Mouse (Mus musculus) hindbrain, postnatal 0 days (tissue): ENCODE data around the gene Thap3. TPM values are rescaled to one million over a fixed set of nuclear protein-coding genes. Genes with fewer than 3 reads are reported as not detected.

Experiments used
- ATAC-seq: fragments of 200-750 bp; cut with Nextera tagmentation; 2 replicates; pipeline ENCODE4 v1.8.0; 2017; ENCODE audit warnings: mild to moderate bottlenecking, moderate TSS enrichment, moderate library complexity
- DNase-seq: peaks from one replicate; pipeline ENCODE4 v3.0.0-alpha.2; 2015; ENCODE audit warnings: low spot score
- H3K27ac ChIP-seq: fragments of 300-500 bp; sonication (generic); 2 replicates; pipeline ENCODE4 v1.5.1; 2014; ENCODE audit warnings: mild to moderate bottlenecking
- H3K27me3 ChIP-seq: fragments of 300-500 bp; sonication (generic); 2 replicates; pipeline ENCODE4 v1.6.1; 2014; ENCODE audit warnings: low read length, mixed read lengths; ENCODE audit not compliant: insufficient read depth
- H3K36me3 ChIP-seq: fragments of 300-500 bp; sonication (generic); 2 replicates; pipeline ENCODE4 v1.6.1; 2014; ENCODE audit warnings: low read length, mixed read lengths; ENCODE audit not compliant: insufficient read depth
- H3K4me1 ChIP-seq: fragments of 300-500 bp; sonication (generic); 2 replicates; pipeline ENCODE4 v1.6.1; 2014; ENCODE audit warnings: antibody characterized with exemption, low read length, mixed read lengths; ENCODE audit not compliant: insufficient read depth
- H3K4me2 ChIP-seq: fragments of 300-500 bp; sonication (generic); 2 replicates; pipeline ENCODE4 v1.6.1; 2014; ENCODE audit warnings: low read depth, mild to moderate bottlenecking, low read length, moderate library complexity, mixed read lengths
- H3K4me3 ChIP-seq: fragments of 300-500 bp; sonication (generic); 2 replicates; pipeline ENCODE4 v1.5.1; 2014; ENCODE audit warnings: low read length
- H3K9ac ChIP-seq: fragments of 300-500 bp; sonication (generic); replicated peaks from 2 replicates; pipeline ENCODE4 v1.6.1; 2014; ENCODE audit warnings: mild to moderate bottlenecking, low read length, moderate library complexity, mixed read lengths
- H3K9me3 ChIP-seq: fragments of 300-500 bp; sonication (generic); 2 replicates; pipeline ENCODE4 v1.6.1; 2016; ENCODE audit warnings: low read length, mixed read lengths
- CTCF ChIP-seq: IDR thresholded peaks from 2 replicates; pipeline ENCODE4 v1.5.1; 2016; ENCODE audit warnings: antibody characterized with exemption, control low read depth, low read depth
- WGBS: fragments of 180-500 bp; shearing (Covaris S2); extraction: QIAGEN DNeasy Blood & Tissue Kit; methylation state at CpG from one replicate; pipeline ENCODE4 v1.1.7; 2014; 5-methylcytosine and 5-hydroxymethylcytosine counted together
- polyA plus RNA-seq: library from polyadenylated mRNA; unstranded; fragments of >200 nt; fragmentation: Nextera tagmentation; extraction: Ambion mirVana; gene quantifications from 2 replicates; pipeline ENCODE4 v1.2.1, GENCODE M21; 2015
- total RNA-seq: library from RNA; depleted of rRNA; stranded (reverse); fragments of >200 nt; gene quantifications from 2 replicates; pipeline ENCODE4 v1.2.3, GENCODE M21; 2014

Thap3 gene
- total and polyA plus RNA-seq, 2 experiments from 2014 or later: 14.9 to 42.1 TPM

GRCm38 (mm10) chr4:151957584-151958315, 31.0 kb downstream of the Thap3 start:
- Histone ChIP-seq H3K9me3 (no peaks in the 10 kb centered on the region), H3K4me2 (no peak overlapping the region), H3K36me3 (peaks cover 33% of the 10 kb centered on the region), H3K27ac (no peak overlapping the region), H3K27me3 (no peaks in the 10 kb centered on the region), H3K9ac (no peak overlapping the region), H3K4me1 (no peaks in the 10 kb centered on the region), H3K4me3 (no peak overlapping the region)
- no peak for TF ChIP-seq CTCF
- DNase-seq (no peak), ATAC-seq (no peak)
- 89% methylated on average over 9 of the region's 9 CpGs for WGBS

- Histone ChIP-seq H3K4me1 (no peaks in the 10 kb centered on the region), H3K9ac (no peak overlapping the region), H3K27me3 (no peaks in the 10 kb centered on the region), H3K4me2 (no peak overlapping the region), H3K4me3 (no peak overlapping the region), H3K9me3 (no peaks in the 10 kb centered on the region), H3K27ac (no peak overlapping the region), H3K36me3 (peaks cover 37% of the 10 kb centered on the region)
- WGBS: 79% methylated on average over 1 of the region's 1 CpGs
- DNase-seq (no peak), ATAC-seq (no peak)
- TF ChIP-seq CTCF: no peak
Observed at GRCm38 (mm10) chr4:151955791-151956190, 33.0 kb downstream of the Thap3 start.

DNA sequence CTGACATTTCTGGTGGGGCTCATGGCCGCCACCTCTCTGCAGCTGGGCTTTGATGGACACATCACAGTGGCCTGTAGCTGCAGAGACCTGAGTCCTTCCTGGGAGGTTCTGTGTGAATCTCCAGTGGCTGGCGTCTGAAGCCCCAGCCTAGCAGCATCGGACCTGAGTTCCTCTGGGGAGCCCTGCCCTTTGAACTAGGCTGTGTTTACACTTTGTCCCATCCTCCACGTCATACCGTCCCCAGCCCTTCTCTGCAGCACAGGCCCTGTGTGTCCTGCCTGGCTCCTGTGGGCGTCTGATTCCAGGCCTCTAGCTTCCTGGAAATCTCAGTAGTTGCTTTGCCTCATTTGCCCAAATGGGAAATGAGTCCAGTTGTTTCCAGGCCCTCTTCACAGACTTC, 35.6 kb downstream of the Thap3 start:
- no peak for TF ChIP-seq CTCF
- Histone ChIP-seq H3K27ac (no peak overlapping the region), H3K36me3 (peaks cover 37% of the 10 kb centered on the region), H3K4me1 (no peaks in the 10 kb centered on the region), H3K4me3 (no peak overlapping the region), H3K4me2 (no peak overlapping the region), H3K9me3 (no peaks in the 10 kb centered on the region), H3K9ac (no peak overlapping the region), H3K27me3 (no peaks in the 10 kb centered on the region)
- DNase-seq (no peak), ATAC-seq (no peak)
- WGBS: 84% methylated on average over 6 of the region's 6 CpGs

GRCm38 (mm10) chr4:151948497-151949471, 40.0 kb downstream of the Thap3 start:
- Histone ChIP-seq H3K27ac (no peak overlapping the region), H3K27me3 (no peaks in the 10 kb centered on the region), H3K9me3 (no peaks in the 10 kb centered on the region), H3K4me2 (no peak overlapping the region), H3K4me3 (no peak overlapping the region), H3K9ac (no peak overlapping the region), H3K4me1 (no peaks in the 10 kb centered on the region), H3K36me3 (peaks cover 14% of the 10 kb centered on the region)
- peak; percentile 43; the same call in 1 of the 2 replicates for ATAC-seq
- TF ChIP-seq CTCF: no peak
- WGBS: 86% methylated on average over 14 of the region's 14 CpGs
- no peak for DNase-seq

DNA sequence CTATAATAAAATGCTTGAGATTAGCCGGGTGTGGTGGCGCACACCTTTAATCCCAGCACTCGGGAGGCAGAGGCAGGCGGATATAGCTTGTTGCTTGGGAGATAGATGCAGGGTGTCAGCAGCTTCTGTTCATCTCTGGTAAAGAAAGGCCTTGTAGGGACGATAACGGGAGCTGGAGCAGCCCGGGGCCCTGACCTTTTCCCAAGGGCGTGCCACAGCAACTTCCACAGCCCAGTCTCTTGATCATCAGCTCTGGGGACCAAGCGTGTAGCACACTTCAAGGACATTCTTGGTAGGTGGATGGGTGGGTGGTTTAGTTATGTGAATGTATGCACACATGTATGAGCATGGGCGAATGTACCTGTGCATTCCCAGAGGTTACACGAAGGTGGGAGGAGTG, 42.6 kb downstream of the Thap3 start:
- ATAC-seq (no peak), DNase-seq (no peak)
- WGBS: 89% methylated on average over 11 of the region's 11 CpGs
- H3K9me3 ChIP-seq: no peaks in the 10 kb centered on the region
- no peak overlapping the region for H3K4me2 ChIP-seq
- H3K27me3 ChIP-seq: no peaks in the 10 kb centered on the region
- no peak overlapping the region for H3K9ac ChIP-seq
- no peaks in the 10 kb centered on the region for H3K4me1 ChIP-seq
- no peak for TF ChIP-seq CTCF
- no peak overlapping the region for H3K4me3 ChIP-seq
- H3K27ac ChIP-seq: no peak overlapping the region
- no peaks in the 10 kb centered on the region; the same call in 1 of the 2 replicates for H3K36me3 ChIP-seq

DNA sequence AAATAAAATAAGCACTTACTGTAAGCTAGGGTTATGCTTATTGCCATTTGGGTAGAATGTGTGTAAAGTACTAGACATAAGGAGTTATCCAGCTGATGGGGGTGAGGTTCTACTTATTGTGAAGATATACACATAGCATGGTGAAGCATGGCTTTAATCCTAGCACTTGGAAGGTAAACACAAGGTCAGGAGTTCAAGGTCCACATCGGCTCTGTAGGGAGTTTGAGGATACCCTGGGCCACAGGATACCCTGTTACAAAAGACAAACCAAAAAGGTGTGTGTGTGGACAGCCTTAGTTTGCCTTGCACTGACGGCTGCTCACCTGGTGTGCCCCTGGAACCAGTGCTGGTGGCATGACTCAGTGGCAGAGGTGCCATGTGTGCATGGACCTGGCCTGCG, 50.7 kb downstream of the Thap3 start:
- ATAC-seq (no peak), DNase-seq (no peak)
- Histone ChIP-seq H3K27ac (no peak overlapping the region), H3K27me3 (no peaks in the 10 kb centered on the region), H3K4me3 (no peak overlapping the region), H3K4me2 (no peak overlapping the region), H3K4me1 (0 out of 2 replicates have a peak, but pooled peaks cover 5% of the 10 kb centered on the region), H3K9me3 (no peaks in the 10 kb centered on the region), H3K9ac (no peak overlapping the region), H3K36me3 (no peaks in the 10 kb centered on the region)
- TF ChIP-seq CTCF: no peak
- 95% methylated on average over 3 of the region's 3 CpGs for WGBS
